Mouse (Mus musculus) mesoderm, embryonic 11.5 days (tissue): ENCODE data around the gene C1ra.
A peak's percentile ranks its signal among the peaks of the same experiment; 100 is the strongest.
"Not testable (repeated sequence)": the region's sequence is repeated elsewhere in the genome, so short reads cannot be mapped to it uniquely, and the experiment has no call there.

ENCODE experiments used
- DNase-seq: peaks from one replicate; pipeline ENCODE4 v3.0.0-alpha.2; 2012; ENCODE audit warnings: low read depth, low spot score

Gene C1ra

GRCm38 (mm10) chr6:124544466-124544865, 32.3 kb downstream of the C1ra start:
- DNase-seq = no peak

- no peak for DNase-seq
Measured at GRCm38 (mm10) chr6:124545425-124545824, 33.2 kb downstream of the C1ra start.

GRCm38 (mm10) chr6:124547979-124548378, 35.8 kb downstream of the C1ra start:
- not testable (repeated sequence) for DNase-seq

- DNase-seq = no peak
Measured at GRCm38 (mm10) chr6:124549023-124549550, 36.9 kb downstream of the C1ra start.

GRCm38 (mm10) chr6:124552766-124553165, 40.6 kb downstream of the C1ra start:
- DNase-seq = no peak

- not testable (repeated sequence) for DNase-seq
Measured at GRCm38 (mm10) chr6:124555956-124556355, 43.8 kb downstream of the C1ra start.

- not testable (repeated sequence) for DNase-seq
Measured at GRCm38 (mm10) chr6:124561156-124561555, 49.0 kb downstream of the C1ra start.

- not testable (repeated sequence) for DNase-seq
Measured at GRCm38 (mm10) chr6:124561611-124562010, 49.4 kb downstream of the C1ra start.

GRCm38 (mm10) chr6:124570026-124570425, 57.8 kb downstream of the C1ra start, which contains the start of gene C1rb:
TSS of gene C1rb (plus strand) at chr6:124570294.
- peak; percentile 85 for DNase-seq
